ENCODE assay signal across 20 mouse cellular contexts in genomic region chr8:26598520-26598919, GRCm38 (mm10).
DNase-seq lines count a peak whose midpoint lies in the region; ATAC-seq and TF ChIP-seq lines count a peak whose summit lies in the region.
"Had no signal": no experiment of that assay in that cellular context is flagged by ENCODE, and none has a peak within 500 bp of the region (broad histone marks: within the 10 kb centered on the region; RNA-seq: fewer than 3 reads in every experiment).

No protein-coding gene starts in this region.

- no peak overlapping the region for H3K9ac ChIP-seq in kidney, embryonic 16.5 days (replicated peaks; ENCODE audit: low read length)
- H3K9ac ChIP-seq in midbrain, embryonic 11.5 days (ENCODE audit: low read length) = no peak overlapping the region
- H3K9ac ChIP-seq: embryonic facial prominence, embryonic 13.5 days; forebrain, embryonic 12.5 days; hindbrain, embryonic 12.5 days had no signal

- no peaks in the 10 kb centered on the region for H3K9me3 ChIP-seq in kidney, embryonic 16.5 days (ENCODE audit: low read length)
- no peaks in the 10 kb centered on the region for H3K9me3 ChIP-seq in midbrain, embryonic 11.5 days (ENCODE audit: control insufficient read depth, low read length)
- H3K9me3 ChIP-seq: embryonic facial prominence, embryonic 13.5 days; forebrain, embryonic 12.5 days; hindbrain, embryonic 12.5 days had no signal

- H3K4me3 ChIP-seq in kidney, adult 2 months (ENCODE audit: insufficient read depth, low read depth, low read length) = no peak overlapping the region
- H3K4me3 ChIP-seq in kidney, embryonic 16.5 days (ENCODE audit: low read length) = no peak overlapping the region
- H3K4me3 ChIP-seq in midbrain, embryonic 11.5 days (ENCODE audit: low read depth, low read length) = no peak overlapping the region
- H3K4me3 ChIP-seq: embryonic facial prominence, embryonic 13.5 days; forebrain, embryonic 12.5 days; gastrocnemius, adult 2 months; hindbrain, embryonic 12.5 days had no signal

- no peaks in the 10 kb centered on the region for H3K4me1 ChIP-seq in kidney, adult 2 months (ENCODE audit: control insufficient read depth, insufficient read depth, low read length)
- H3K4me1 ChIP-seq in kidney, embryonic 16.5 days (ENCODE audit: insufficient read depth, low read length) = peaks cover 22% of the 10 kb centered on the region
- H3K4me1 ChIP-seq in midbrain, embryonic 11.5 days (ENCODE audit: control insufficient read depth, insufficient read depth, low read length) = no peaks in the 10 kb centered on the region

- WGBS in kidney, adult 2 months = 54% methylated on average over 8 of the region's 8 CpGs
- 80% methylated on average over 8 of the region's 8 CpGs for WGBS in kidney, embryonic 16.5 days
- 90% methylated on average over 8 of the region's 8 CpGs for WGBS in midbrain, embryonic 11.5 days

- TF ChIP-seq CTCF in kidney, adult 2 months (conservative IDR thresholded peaks at IDR 0.05; ENCODE audit: insufficient read depth, insufficient read length, low read depth, low read length) = no peak

- no peak overlapping the region for H3K4me2 ChIP-seq in kidney, embryonic 16.5 days (replicated peaks; ENCODE audit: low read depth, low read length)
- no peak overlapping the region for H3K4me2 ChIP-seq in midbrain, embryonic 11.5 days
- H3K4me2 ChIP-seq: embryonic facial prominence, embryonic 13.5 days; forebrain, embryonic 12.5 days; hindbrain, embryonic 12.5 days had no signal

- H3K27ac ChIP-seq in kidney, adult 2 months (ENCODE audit: insufficient read depth, low read depth, low read length) = no peak overlapping the region
- H3K27ac ChIP-seq in kidney, embryonic 16.5 days (ENCODE audit: low read length) = no peak overlapping the region
- H3K27ac ChIP-seq in midbrain, embryonic 11.5 days (ENCODE audit: low read depth, low read length) = no peak overlapping the region
- H3K27ac ChIP-seq: embryonic facial prominence, embryonic 13.5 days; forebrain, embryonic 12.5 days; gastrocnemius, adult 2 months; hindbrain, embryonic 12.5 days had no signal

- peak; percentile 8 for DNase-seq in kidney, adult 18-20 months
- peak; percentile 85 for DNase-seq in kidney, adult 2 months
- peak; percentile 40 to 61 for DNase-seq in kidney, postnatal 25 days
- DNase-seq in embryo, embryonic 11 days = no peak
- DNase-seq in midbrain, embryonic 11.5 days (ENCODE audit: low spot score, missing footprints) = no peak
- no peak for DNase-seq in ovary, postnatal 10 days (ENCODE audit: low spot score)
- DNase-seq: adrenal gland, adult 2 months; adrenal gland, postnatal 36 days; cerebellum, adult 8-10 months; cerebellum, postnatal 25 days; gastrocnemius, adult 2 months; gastrocnemius, postnatal 25 days; heart, postnatal 10 days; heart, postnatal 4 days had no signal

- TF ChIP-seq POLR2A in kidney, adult 2 months (IDR thresholded peaks at IDR 0.05; ENCODE audit: low read depth, low read length) = no peak

- no peaks in the 10 kb centered on the region for H3K36me3 ChIP-seq in kidney, adult 2 months (ENCODE audit: control insufficient read depth, insufficient read depth, low read length)
- no peaks in the 10 kb centered on the region for H3K36me3 ChIP-seq in kidney, embryonic 16.5 days (ENCODE audit: insufficient read depth, low read length)
- H3K36me3 ChIP-seq in midbrain, embryonic 11.5 days (ENCODE audit: control insufficient read depth, insufficient read depth, low read length) = no peaks in the 10 kb centered on the region
- H3K36me3 ChIP-seq: embryonic facial prominence, embryonic 13.5 days; forebrain, embryonic 12.5 days; hindbrain, embryonic 12.5 days had no signal

- peak; percentile 66 for ATAC-seq in kidney, embryonic 16.5 days (ENCODE audit: low FRiP score, low TSS enrichment)
- no peak for ATAC-seq in midbrain, embryonic 11.5 days (ENCODE audit: low FRiP score)
- ATAC-seq: forebrain, embryonic 16.5 days; hindbrain, embryonic 16.5 days had no signal

- no peaks in the 10 kb centered on the region for H3K27me3 ChIP-seq in kidney, adult 2 months (replicated peaks; ENCODE audit: control insufficient read depth, insufficient read depth, low read length)
- H3K27me3 ChIP-seq in kidney, embryonic 16.5 days (ENCODE audit: insufficient read depth, low read length) = 0 out of 2 replicates have a peak, but pooled peaks cover 5% of the 10 kb centered on the region
- no peaks in the 10 kb centered on the region for H3K27me3 ChIP-seq in midbrain, embryonic 11.5 days (ENCODE audit: control insufficient read depth, insufficient read depth, low read length)
- H3K27me3 ChIP-seq: embryonic facial prominence, embryonic 13.5 days; forebrain, embryonic 12.5 days; hindbrain, embryonic 12.5 days had no signal

Comparison
In these comparisons a context has a peak if more than half of its experiments do, and no peak if none do; other contexts are left out.
1. DNase-seq: peak in kidney, adult 18-20 months (single experiment), kidney, adult 2 months (single experiment) and kidney, postnatal 25 days (2 of 2); none in embryo, embryonic 11 days (single experiment), midbrain, embryonic 11.5 days (single experiment) and ovary, postnatal 10 days (single experiment).